16 mouse cellular contexts compared by ENCODE assay signal in the genomic region with DNA sequence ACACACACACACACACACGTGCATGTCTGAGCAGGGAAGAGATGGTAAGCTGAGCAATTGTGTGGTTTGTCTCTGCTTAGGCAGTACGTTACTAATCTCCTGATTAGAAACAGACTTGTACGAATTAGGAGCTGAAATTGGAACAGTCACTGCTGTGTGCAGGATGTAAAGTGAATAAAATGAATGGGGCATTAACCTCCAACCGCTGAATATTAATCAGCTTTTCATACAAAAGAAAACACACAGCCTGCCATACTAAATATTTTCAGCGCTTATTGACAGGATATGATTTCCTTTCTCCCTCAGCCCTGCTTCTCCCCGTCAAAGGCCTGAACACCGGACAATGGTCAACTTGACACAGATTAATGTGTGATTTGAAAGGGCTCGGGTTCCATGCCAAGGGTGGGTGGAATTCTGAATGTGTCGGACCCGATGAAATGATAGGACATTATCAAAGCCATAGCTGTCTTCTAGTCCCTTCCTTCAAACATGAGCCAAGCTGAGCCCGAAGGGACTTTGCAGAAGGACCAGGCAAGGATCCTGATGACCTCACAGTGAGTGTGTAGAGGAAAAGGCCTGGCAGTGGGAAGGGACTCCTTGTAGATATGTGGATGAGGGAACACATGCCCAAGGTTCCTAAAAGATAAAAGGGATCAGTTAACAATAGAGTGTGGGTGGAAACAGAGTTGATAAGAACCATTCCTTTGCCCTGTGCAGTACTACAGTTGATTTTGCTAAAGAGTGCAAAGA.
DNase-seq lines count a peak whose midpoint lies in the region; ATAC-seq and TF ChIP-seq lines count a peak whose summit lies in the region.
"Had no signal": no experiment of that assay in that cellular context is flagged by ENCODE, and none has a peak within 500 bp of the region (broad histone marks: within the 10 kb centered on the region; RNA-seq: fewer than 3 reads in every experiment).

No protein-coding gene starts in this region.

- H3K27me3 ChIP-seq in forebrain, embryonic 15.5 days, result no peaks in the 10 kb centered on the region
- H3K27me3 ChIP-seq: limb, embryonic 12.5 days; lung, embryonic 15.5 days had no signal

- no peaks in the 10 kb centered on the region for H3K36me3 ChIP-seq in forebrain, embryonic 15.5 days
- H3K36me3 ChIP-seq: limb, embryonic 12.5 days; lung, embryonic 15.5 days had no signal

- WGBS in forebrain, embryonic 15.5 days, result 19% methylated on average over 11 of the region's 11 CpGs

- no peak overlapping the region for H3K4me2 ChIP-seq in forebrain, embryonic 15.5 days (replicated peaks)
- H3K4me2 ChIP-seq: limb, embryonic 12.5 days; lung, embryonic 15.5 days had no signal

- H3K4me3 ChIP-seq in forebrain, embryonic 15.5 days, result no peak overlapping the region
- no peak overlapping the region for H3K4me3 ChIP-seq in layer of hippocampus, adult 2 months
- H3K4me3 ChIP-seq: erythroblast, embryonic 14.5 days; limb, embryonic 12.5 days; lung, embryonic 15.5 days had no signal

- 0 out of 2 replicates have a peak, but pooled peaks have one; percentile 29 for ATAC-seq in forebrain, embryonic 15.5 days (replicated peaks)
- ATAC-seq: intestine, embryonic 16.5 days had no signal

- no peak overlapping the region for H3K9ac ChIP-seq in forebrain, embryonic 15.5 days (replicated peaks)
- H3K9ac ChIP-seq: limb, embryonic 12.5 days; lung, embryonic 15.5 days had no signal

- TF ChIP-seq CTCF in layer of hippocampus, adult 2 months (conservative IDR thresholded peaks at IDR 0.05), result no peak

- no peak overlapping the region; the same call in 1 of the 2 replicates for H3K27ac ChIP-seq in forebrain, embryonic 15.5 days (replicated peaks)
- no peak overlapping the region for H3K27ac ChIP-seq in layer of hippocampus, adult 2 months
- H3K27ac ChIP-seq: limb, embryonic 12.5 days; lung, embryonic 15.5 days had no signal

- H3K4me1 ChIP-seq in forebrain, embryonic 15.5 days, result peaks cover 9% of the 10 kb centered on the region; the same call in 1 of the 2 replicates
- H3K4me1 ChIP-seq: lung, embryonic 15.5 days had no signal

- peak; percentile 28 for DNase-seq in embryo, embryonic 10.5 days (ENCODE audit: low spot score)
- no peak for DNase-seq in embryo, embryonic 10 days (ENCODE audit: low spot score)
- peak; percentile 68 for DNase-seq in NIH3T3 (ENCODE audit: low read depth)
- DNase-seq in lung, postnatal 14 days, result peak; percentile 2
- DNase-seq in layer of hippocampus, postnatal 10 days (ENCODE audit: low spot score in 2 of 2), result no peak
- no peak for DNase-seq in layer of hippocampus, adult 2 months (ENCODE audit: low spot score in 2 of 2)
- DNase-seq in kidney, postnatal 4 days, result no peak
- DNase-seq: cerebellum, postnatal 10 days; gastrocnemius, postnatal 36 days; spleen, adult 18-20 months; thymus, adult 18-20 months had no signal

- H3K9me3 ChIP-seq in forebrain, embryonic 15.5 days, result no peaks in the 10 kb centered on the region
- H3K9me3 ChIP-seq: lung, embryonic 15.5 days had no signal

Comparison
In these comparisons a context has a peak if more than half of its experiments do, and no peak if none do; other contexts are left out.
1. DNase-seq: peak in embryo, embryonic 10.5 days (single experiment), NIH3T3 (single experiment) and lung, postnatal 14 days (single experiment); none in embryo, embryonic 10 days (single experiment), layer of hippocampus, postnatal 10 days (0 of 2), layer of hippocampus, adult 2 months (0 of 2) and kidney, postnatal 4 days (0 of 2).